Mouse (Mus musculus) layer of hippocampus, adult 9-11 months (tissue): ENCODE measurements at regions not wholly inside any gene's neighbourhood (a gene's known extent, or its start where the extent isn't known, plus 50 kb on each side); places are given as distances from the start of the nearest gene placed in this dataset.
"Not testable (repeated sequence)": the region's sequence is repeated elsewhere in the genome, so short reads cannot be mapped to it uniquely, and the experiment has no call there.

Experiments used
- DNase-seq: peaks from one replicate; pipeline ENCODE4 v3.0.0; 2022

DNA sequence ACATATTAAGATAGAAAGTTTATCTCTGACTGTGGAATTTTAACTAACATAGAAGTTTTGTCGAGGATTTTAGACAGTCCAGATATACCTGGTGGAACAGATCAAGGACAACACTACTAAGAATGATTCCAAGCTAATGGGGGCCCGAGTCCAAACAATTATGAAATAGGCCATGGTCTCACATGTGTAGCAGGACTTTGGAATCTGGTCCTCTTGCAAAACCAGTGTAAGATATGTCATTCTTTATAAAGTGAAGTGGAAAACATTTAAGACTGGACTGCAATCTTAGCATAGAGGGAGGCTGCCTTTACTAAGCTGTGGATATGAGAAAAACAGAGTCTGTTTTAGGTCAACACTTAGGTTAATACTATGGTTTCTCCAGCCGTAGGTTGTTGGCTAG lies 311.2 kb downstream of the Ets1 start:
- DNase-seq, result no peak

DNA sequence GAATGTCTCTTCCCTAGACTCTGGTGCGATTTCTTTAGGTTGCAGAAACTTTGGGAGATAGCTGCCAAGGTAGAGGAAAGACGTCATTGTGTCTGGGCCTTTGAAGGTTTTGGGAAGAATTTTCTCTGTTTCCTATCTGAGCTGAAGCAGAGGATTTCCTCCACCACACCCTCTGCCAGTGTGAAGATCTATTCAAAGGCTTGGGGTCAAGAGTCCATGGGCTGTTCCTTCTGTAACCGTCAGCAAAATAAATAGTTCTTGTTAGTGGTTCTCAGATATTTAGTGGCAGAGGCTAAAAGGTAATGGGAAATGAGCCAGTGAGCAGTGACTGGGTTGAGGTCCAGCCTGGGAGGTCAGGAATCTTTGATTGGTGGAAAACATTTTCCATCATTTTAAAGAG lies 313.0 kb downstream of the Ets1 start:
- DNase-seq, result no peak

GRCm38 (mm10) chr9:32958716-32959115 lies 322.7 kb downstream of the Ets1 start:
- DNase-seq, result no peak

GRCm38 (mm10) chr9:32959468-32959867 lies 323.4 kb downstream of the Ets1 start:
- not testable (repeated sequence) for DNase-seq

GRCm38 (mm10) chr9:32962679-32963205 lies 326.7 kb downstream of the Ets1 start:
- DNase-seq, result no peak

- no peak for DNase-seq
These were observed 332.4 kb downstream of the Ets1 start for GRCm38 (mm10) chr9:32968446-32968845.

DNA sequence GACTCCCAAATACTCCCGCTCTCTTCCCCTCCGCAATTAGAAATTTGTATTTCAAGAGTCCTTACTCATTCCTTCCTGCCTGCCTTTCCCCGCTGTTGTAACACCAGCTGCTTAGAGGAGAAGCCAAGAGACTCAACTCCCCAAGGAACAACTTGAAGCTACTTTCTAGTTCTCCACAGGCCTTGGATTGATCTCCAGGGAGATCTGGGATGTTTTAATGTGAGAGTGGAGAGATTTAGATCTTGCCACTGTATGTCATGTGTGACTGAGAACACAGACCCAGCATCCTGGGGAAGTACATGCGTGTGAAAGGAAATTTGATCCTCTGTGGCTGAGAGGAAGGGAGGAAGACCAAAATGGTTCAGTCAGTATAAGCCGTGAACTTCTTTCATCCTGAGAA lies 335.4 kb downstream of the Ets1 start:
- no peak for DNase-seq

- no peak for DNase-seq
These were observed 335.9 kb downstream of the Ets1 start for GRCm38 (mm10) chr9:32971926-32972325.

- no peak for DNase-seq
These were observed 336.5 kb downstream of the Ets1 start for GRCm38 (mm10) chr9:32972431-32973052.

DNA sequence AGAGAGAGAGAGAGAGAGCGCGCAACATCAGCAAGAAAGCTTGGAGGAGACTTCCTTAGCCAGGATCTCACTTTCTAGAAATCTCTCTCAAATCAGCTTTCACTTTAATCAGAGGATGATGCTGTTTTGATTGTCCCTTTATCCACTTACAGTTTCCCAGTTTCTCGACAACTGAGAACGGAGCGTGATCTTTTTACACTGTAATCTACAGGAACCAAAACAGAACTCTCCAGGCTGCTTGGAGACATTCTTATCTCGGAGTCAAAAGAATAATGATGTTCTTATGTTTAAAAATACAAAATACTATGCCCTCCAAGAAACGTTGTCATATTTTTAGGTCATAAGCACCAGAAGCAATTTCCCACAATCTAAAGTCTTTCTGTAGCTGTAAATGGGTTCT lies 341.7 kb downstream of the Ets1 start:
- no peak for DNase-seq

- no peak for DNase-seq
These were observed 344.8 kb downstream of the Ets1 start for GRCm38 (mm10) chr9:32980846-32981245.

DNA sequence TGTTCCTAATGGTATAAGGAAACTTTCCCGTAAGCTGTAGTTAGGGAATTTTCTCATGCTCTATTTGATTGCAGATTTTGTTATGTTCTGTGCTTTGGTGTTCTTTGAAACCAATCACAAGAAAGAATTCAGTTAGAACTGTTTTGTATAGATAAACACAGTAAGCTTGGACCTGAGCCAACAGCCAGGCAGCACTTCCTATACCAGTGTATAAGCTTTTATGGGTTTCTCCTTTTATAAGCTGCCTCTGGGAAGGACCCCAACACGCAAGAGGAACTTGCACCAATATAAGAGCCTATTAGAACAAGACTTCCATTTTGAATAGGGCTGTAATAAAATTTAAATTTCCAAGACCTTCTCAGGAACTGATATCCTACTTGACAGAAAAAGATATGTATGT lies 347.2 kb downstream of the Ets1 start:
- no peak for DNase-seq

GRCm38 (mm10) chr9:32986836-32987673 lies 351.0 kb downstream of the Ets1 start:
- DNase-seq, result no peak

GRCm38 (mm10) chr9:32989006-32989405 lies 353.0 kb downstream of the Ets1 start:
- DNase-seq, result no peak

GRCm38 (mm10) chr9:32998323-32998722 lies 362.3 kb downstream of the Ets1 start:
- no peak for DNase-seq

- no peak for DNase-seq
These were observed 364.7 kb downstream of the Ets1 start for GRCm38 (mm10) chr9:33000691-33001164.

DNA sequence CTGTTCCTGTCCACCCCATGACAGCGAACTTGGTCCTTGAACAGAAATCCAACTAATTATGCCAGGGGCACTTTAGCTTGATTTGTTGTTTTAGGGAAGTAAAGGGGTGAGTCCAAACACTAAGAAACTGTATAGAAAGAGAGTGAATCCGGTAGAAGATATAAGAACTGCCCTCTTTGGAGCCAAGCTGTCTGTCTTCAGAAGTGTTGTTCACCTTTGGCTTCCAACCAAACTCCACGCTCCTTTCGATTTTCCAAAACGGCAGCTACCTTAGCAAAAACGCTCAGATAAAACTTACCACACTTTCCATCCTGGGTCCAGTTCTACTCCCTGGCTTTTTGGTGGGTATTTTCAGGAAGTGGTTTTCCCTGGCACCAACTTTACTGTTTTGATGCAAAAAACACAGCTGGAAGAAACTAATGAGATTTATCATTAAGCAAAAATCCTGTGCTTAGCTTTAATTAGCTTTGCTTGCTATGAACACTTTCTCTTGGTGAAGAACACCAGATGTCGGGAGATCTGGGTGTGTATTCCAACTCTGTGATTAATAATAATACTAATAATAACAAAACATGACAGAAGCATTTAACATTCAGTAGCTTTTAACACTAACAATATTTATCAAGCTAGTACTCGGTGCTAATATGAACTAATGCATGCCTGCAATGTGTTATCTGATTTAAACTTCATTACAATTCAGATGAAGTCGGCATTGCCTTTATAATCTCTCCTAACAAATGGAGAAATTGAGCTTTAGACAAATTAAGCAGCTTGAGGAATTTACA lies 365.3 kb downstream of the Ets1 start:
- no peak for DNase-seq

DNA sequence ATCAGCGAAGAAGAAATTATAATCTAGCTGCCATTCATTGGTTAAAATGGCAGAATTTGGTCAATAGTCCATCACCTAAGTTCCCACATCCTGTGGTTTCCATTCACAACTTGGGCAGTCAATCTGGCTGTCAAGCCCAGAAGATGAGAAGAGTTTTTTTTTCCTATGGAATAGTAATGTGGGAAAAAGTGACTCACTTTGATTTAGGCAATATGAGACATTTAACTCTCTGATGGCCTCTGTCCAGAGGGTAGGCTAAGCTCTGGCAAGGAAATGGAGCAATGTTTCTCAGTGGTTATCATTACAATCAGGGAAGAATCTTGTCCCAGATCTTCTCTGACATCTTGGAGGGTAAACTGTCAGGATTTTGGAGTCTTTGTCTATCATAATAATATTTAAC lies 367.9 kb downstream of the Ets1 start:
- DNase-seq, result no peak

DNA sequence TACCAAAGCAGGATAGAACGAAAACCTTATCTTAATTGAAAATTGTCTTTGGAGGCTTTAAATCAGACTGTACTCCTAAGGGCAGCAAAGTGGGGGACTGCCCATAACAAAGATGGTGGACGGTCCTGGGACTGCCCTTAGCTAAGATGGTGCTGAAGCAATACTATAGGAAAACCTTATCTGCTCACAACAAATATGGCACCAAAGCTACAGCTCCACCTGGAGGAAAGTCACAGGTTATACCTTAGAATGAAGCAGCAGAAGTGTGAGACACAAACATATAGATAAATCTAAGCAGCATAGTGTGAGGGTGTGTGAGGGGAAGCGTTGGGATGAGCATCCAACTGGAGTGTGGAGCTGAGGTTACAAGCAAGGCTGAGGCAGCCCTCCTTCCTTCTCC lies 368.5 kb downstream of the Ets1 start:
- DNase-seq, result no peak

- DNase-seq, result no peak
These were observed 371.5 kb downstream of the Ets1 start for GRCm38 (mm10) chr9:33007456-33008063.

DNA sequence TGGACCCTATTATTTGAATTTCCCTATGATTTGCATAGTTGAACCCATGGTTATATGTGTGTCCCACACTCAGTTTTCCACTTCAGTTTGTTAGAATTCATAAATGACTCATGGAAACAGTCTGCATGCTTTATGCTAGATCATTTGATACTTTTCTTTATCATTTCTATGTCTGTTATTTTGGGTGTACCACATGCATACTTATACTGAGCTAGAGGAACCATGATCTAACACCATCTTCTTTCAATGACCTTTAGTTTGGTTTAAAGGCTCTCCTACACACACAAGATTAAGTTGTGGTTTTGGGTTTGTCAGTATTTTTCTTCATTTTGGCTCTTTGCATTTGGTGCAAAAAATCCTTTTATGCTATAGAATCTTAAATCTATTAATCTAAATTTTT lies 375.2 kb downstream of the Ets1 start:
- DNase-seq, result no peak

DNA sequence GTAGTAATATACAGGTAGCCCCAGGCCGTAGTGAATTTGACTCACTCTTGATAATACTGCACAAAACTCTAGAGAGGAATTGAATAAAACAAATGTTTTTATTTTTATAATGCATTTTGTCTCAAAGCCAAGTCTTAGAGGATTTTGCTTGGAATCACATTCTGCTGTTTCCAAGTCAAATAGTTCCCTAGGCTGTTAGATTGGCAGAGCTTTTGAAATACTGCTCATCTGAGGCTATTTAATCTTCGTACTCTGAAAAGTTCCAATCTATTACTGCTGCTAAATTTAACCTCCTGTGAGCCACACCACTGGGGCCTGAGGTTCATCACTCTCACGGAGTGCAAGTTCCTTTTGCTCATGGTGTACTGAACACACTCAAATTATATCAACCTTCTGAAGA lies 399.4 kb downstream of the Ets1 start:
- no peak for DNase-seq

- DNase-seq, result no peak
These were observed 403.3 kb downstream of the Ets1 start for GRCm38 (mm10) chr9:33039221-33039790.
